Mouse (Mus musculus) gastrocnemius, postnatal 25 days (tissue): ENCODE results near the gene Slc7a5. TPM values are rescaled to one million over a fixed set of nuclear protein-coding genes. Genes with fewer than 3 reads are reported as not detected.

Experiments used
- DNase-seq: peaks from one replicate; pipeline ENCODE4 v3.0.0; 2022
- total RNA-seq, 2 experiments: library from RNA; stranded (reverse); gene quantifications; 1 replicate in 1 of 2; 2 replicates in 1 of 2; pipeline ENCODE4 v1.2.3; 2021

The Slc7a5 gene
- total RNA-seq, 2 experiments from 2014 or later, result 1.8 to 2.0 TPM

- DNase-seq, result peak; percentile 75
Observed at GRCm38 (mm10) chr8:121936391-121936790, 28.9 kb upstream of the Slc7a5 start.

- no peak for DNase-seq
Observed at GRCm38 (mm10) chr8:121935341-121936294, 28.1 kb upstream of the Slc7a5 start.

- DNase-seq, result no peak
Observed at GRCm38 (mm10) chr8:121934923-121935322, 27.4 kb upstream of the Slc7a5 start.

GRCm38 (mm10) chr8:121934506-121934905 is 27.0 kb upstream of the Slc7a5 start:
- DNase-seq, result no peak

DNA sequence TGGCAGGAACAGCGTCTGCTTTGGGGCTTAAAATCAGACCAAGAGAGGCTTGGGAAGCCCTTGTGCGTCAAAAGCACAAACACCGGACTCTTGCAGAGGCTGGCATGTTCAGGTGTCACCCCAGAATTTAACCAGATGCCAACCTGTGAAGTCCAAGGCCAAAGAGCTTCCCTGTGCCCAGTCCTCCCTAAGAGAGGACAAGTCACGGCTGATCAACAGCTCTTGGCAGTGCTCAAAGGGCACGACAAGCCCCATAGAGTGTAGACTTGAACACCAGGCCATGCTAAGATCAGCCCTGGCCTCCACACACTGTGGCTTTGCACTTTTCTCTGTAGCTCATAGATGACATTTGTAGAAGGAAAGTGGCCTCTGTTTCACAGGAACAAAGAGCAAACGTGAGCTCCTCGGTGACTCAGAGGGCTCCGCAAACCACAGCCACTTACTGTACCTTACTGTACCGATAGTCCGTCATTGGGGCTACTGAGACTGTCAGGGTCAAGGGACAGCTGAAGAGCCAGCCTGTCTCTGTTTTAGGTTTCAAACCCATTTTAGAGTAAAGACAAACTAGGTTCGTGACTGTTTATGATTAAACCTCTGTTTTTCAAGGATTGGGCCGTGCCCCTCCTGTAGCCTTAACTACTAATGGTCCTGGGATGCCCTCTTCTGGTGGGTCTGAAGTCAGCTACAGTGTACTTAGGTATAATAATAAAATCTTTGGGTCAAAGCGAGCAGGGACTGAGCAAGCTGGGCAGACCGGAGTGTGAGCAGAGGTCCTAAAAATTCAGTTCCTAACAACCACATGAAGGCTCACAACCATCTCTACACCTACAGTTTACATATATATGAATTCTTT is 25.4 kb upstream of the Slc7a5 start:
- DNase-seq, result no peak

- peak; percentile 66 for DNase-seq
Observed at GRCm38 (mm10) chr8:121932026-121932667, 24.7 kb upstream of the Slc7a5 start.

GRCm38 (mm10) chr8:121931571-121931970 is 24.1 kb upstream of the Slc7a5 start:
- DNase-seq, result no peak

- no peak for DNase-seq
Observed at GRCm38 (mm10) chr8:121930047-121930446, 22.6 kb upstream of the Slc7a5 start.

GRCm38 (mm10) chr8:121927316-121927715 is 19.8 kb upstream of the Slc7a5 start:
- DNase-seq, result no peak

GRCm38 (mm10) chr8:121926266-121926665 is 18.8 kb upstream of the Slc7a5 start:
- DNase-seq, result no peak

- peak; percentile 44 for DNase-seq
Observed at GRCm38 (mm10) chr8:121925624-121926023, 18.1 kb upstream of the Slc7a5 start.

DNA sequence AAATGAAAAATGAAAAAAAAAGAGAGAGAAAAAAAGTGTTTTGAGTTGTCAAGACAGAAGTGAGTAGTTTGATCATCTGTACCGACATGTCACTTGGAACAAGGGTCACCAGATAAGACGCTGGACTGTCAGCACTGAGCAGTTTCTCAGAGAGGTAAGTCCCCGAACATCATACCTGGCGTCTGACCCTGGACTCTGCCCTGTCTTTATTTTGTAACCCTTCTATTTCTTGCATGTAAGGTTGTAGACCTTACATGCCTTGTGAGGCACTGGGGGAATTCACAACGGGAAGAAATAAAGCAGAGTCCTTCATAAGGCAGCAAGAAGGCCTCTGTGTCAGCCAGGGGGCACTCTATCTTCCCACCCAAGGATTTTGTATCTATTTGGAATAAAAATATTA is 17.2 kb upstream of the Slc7a5 start:
- no peak for DNase-seq

DNA sequence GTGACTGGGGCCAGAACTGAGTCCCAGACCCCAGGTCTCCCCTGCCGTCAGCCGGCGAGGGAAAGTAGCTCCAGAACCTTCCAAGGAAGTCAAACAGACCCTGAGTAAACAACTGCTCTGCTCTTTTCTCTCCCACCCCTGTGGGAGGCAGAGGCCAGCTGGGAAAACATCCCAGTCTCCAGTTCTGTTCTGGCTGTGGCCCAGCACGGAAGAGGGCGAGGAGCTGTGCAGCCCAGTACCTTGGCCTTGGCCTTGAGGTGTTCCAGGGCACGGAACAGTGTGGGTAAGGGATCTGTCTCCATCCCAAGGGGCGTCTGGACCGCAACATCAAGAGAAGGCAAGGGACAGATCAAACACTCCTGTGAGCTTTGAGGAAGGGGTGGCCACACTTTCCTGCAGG is 14.6 kb upstream of the Slc7a5 start:
- peak; percentile 40 for DNase-seq

- DNase-seq, result no peak
Observed at GRCm38 (mm10) chr8:121921582-121921981, 14.1 kb upstream of the Slc7a5 start.

DNA sequence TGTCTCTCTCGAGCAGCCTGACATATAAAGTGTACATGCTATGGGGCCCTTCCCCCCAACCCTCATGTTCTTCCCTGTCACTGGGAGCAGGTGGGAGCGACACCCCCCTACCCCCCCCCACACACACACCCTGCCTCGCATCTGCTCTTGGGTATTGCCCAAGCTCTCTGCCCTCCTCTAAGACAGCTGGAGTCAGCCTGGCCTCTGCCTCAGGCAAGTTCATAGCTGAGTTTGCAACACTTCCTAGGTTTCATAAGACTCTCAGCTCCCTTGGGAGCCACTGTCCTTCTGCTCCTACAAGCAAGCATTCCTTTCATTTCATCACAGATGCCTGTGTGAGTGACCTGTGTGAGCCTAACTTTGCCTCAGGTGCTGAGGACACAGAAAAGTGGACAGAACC is 12.2 kb upstream of the Slc7a5 start:
- peak; percentile 37 for DNase-seq

DNA sequence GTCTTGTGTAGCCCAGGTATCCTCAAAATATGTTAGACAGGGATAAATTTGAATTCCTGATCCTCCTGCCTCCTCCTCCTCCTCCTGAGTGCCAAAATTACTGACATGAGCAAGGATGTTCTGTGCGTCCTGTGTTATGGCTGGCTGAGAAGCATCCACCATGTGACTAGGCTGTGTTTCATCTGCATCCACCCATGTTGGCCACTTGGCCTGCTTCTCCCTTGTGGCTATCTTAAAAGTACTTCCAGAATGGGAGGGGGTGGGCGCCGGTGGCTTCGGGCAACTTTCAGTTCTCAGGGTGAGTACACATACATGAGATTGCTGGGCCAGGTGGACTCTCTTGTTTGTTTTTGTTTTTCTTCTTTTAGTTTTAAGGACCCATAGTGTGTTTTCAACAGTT is 11.7 kb upstream of the Slc7a5 start:
- DNase-seq, result no peak

DNA sequence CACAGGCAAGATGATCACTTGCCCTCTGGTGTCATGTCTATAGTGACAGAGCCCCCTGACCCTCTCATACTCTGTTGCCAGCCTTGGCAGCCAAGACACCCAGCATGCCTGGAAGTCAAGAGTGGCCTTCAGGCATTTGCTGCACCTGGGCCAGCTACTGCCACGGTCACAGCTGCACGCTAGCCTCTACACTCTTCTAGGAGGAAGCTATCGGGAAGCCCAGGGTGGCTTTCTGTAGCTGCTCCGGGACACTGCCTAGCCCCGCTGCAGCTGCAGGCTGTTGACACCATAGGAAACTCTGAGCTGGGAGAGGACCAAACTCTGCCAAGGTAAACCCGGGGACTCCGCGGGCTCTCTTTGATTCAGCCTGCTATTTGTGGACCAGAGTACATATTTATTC is 5.9 kb upstream of the Slc7a5 start:
- DNase-seq, result no peak

DNA sequence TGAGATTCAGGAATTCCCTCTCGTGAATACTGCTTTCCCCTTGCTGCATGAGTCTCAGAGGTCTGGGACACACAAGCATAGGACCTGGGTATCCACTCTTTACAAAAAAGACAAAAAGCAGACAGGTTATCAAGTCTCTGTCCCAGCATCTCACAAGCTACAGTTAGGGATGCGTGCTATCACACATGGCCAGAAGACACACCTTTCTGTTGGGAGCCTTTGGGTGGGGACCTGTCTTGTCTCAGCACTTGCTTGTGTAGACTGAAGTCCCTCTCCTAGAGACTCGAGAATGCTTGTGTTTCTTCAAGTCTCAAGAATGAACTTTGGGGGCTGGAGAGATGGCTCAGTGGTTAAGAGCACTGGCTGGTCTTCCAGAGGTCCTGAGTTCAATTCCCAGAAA is 5.3 kb upstream of the Slc7a5 start:
- DNase-seq, result no peak

- no peak for DNase-seq
Observed at GRCm38 (mm10) chr8:121911987-121912386, 4.5 kb upstream of the Slc7a5 start.

DNA sequence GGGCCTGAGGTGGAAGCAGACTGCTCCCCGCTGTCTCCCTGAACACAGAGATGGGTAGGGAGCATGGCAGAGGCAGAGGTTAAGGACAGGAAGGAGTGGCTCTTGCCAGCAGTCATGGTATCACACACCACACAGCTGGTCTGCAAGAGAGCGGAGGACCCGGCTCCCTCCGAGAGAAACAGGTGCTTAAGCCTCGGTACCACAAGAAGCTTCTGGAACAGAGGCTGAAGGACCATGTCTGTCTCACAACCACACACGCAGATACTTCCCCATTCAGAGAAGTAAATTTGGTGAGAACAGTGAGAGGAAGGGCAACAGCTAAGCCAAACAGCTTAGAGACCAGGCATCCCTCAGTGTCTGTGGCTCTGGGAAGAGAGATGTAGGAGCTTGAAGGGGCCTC is 3.9 kb upstream of the Slc7a5 start:
- DNase-seq, result no peak

GRCm38 (mm10) chr8:121909663-121910062 is 2.2 kb upstream of the Slc7a5 start:
- DNase-seq, result no peak

- no peak for DNase-seq
Observed at GRCm38 (mm10) chr8:121909148-121909541, 1.7 kb upstream of the Slc7a5 start.
